Mouse (Mus musculus) spleen, adult 12 weeks (tissue): ENCODE measurements around the gene Ldlrad2.

Experiments used
- DNase-seq: peaks from one replicate; pipeline ENCODE4 v3.0.0; 2022; ENCODE audit warnings: low spot score

The Ldlrad2 gene

DNA sequence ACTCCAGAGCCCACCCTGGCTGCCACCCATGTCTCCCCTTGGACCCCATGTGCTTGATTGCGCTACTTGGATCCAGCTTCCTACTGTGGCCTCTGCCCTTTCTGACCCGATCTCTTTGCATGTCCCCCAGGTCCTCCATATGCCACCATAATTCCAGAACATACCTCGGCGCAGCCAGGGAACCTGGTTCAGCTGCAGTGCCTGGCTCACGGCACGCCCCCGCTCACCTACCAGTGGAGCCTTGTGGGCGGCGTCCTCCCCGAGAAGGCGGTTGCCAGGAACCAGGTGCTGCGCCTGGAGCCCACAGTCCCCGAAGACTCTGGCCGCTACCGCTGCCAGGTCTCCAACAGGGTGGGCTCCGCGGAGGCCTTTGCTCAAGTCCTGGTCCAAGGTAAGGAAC is 20.9 kb downstream of the Ldlrad2 start:
- DNase-seq: no peak

GRCm38 (mm10) chr4:137546003-137546525 is 28.3 kb downstream of the Ldlrad2 start:
- DNase-seq: no peak

- no peak for DNase-seq
These were observed 28.8 kb downstream of the Ldlrad2 start for GRCm38 (mm10) chr4:137545568-137545967.

DNA sequence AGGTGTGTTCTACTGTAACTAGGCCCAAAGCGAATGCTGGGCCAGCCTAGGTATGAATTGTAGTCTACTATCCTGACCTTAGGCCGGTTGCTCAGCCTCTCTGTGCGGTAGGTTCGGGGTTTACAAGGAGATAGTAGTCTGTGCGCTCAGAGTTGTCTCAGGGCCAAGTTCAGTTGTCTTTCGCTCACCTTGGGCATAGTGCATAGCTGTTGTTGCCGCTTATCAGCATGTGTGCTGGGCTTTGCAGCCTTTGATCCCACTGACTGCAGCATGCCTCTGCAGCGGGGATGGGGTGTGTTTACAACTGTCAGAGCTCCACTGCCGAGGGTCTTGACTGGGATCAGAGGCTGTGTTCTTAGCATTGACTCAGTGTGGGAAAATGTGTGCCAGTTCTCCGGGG is 31.4 kb downstream of the Ldlrad2 start:
- no peak for DNase-seq

DNA sequence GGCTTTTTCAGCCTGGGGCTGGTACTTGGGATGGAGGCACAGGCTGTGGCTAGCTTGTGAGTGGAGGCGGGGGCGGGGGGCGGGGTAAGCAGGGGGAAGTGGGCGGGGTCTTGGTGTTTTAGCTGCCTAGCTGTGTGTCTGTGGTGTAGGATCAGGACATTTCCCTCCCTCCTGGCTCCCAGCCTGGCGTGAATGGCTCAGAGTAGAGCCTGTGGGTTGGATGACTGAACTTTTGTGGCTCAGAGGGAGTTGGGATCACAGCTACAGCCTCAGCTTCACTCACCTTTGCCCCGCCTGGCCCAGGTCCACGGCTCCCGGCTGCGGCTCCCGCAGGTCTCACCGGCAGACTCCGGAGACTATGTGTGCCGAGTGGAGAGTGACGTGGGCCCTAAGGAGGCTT is 34.0 kb downstream of the Ldlrad2 start:
- DNase-seq: no peak

GRCm38 (mm10) chr4:137527872-137528271 is 46.5 kb downstream of the Ldlrad2 start:
- no peak for DNase-seq

- DNase-seq: no peak
These were observed 47.0 kb downstream of the Ldlrad2 start for GRCm38 (mm10) chr4:137527368-137527767.

DNA sequence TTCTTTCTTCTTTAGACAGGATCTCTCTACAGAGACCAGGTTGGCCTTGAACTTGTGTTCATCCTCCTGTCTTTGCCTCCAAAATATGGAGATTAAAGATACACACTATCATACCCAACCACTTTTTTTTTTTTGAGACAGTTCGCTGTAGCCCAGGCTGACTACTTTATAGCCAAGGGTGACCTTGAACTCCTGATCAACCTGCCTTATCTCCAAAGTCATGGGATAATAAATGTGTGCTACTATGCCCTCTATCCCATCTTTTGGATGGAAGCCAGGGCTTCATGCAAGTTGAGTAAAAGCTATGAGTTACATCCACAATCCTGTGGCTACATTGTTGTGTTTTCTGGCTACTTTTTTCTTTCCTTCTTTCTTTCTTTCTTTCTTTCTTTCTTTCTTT is 48.9 kb downstream of the Ldlrad2 start:
- DNase-seq: no peak
